Mouse (Mus musculus) left cerebral cortex, postnatal 36 days (tissue): ENCODE data around the gene Gm11172. TPM values are rescaled to one million over a fixed set of nuclear protein-coding genes. Genes with fewer than 3 reads are reported as not detected.
A peak's percentile ranks its signal among the peaks of the same experiment; 100 is the strongest.
"Not testable (repeated sequence)": the region's sequence is repeated elsewhere in the genome, so short reads cannot be mapped to it uniquely, and the experiment has no call there.

Experiments
- DNase-seq, 2 experiments: peaks; one replicate each; pipeline ENCODE4 v3.0.0; 2021 to 2022; ENCODE audit warnings: low spot score in 2 of 2, mixed read lengths in 1 of 2
- intact Hi-C: fragments of 180-260 bp; cut with DNase I; formaldehyde crosslinking; loops from one replicate; pipeline ENCODE4 v1.15.1; 2025
- total RNA-seq, 2 experiments: library from RNA; stranded (reverse); gene quantifications; 2 replicates each; pipeline ENCODE4 v1.2.3; 2021

Gene Gm11172
- total RNA-seq, 2 experiments from 2014 or later: not detected

GRCm38 (mm10) chr16:10849965-10850861 lies 37.5 kb downstream of the Gm11172 start:
- DNase-seq: peak; percentile 25 to 26
- intact Hi-C loops: loop anchor here (5.0 kb wide), 1 partner anchor 278 kb away; no protein-coding TSS in a partner anchor

GRCm38 (mm10) chr16:10850905-10851304 lies 38.2 kb downstream of the Gm11172 start:
- no peak for DNase-seq
- intact Hi-C loops: no loop called here

- DNase-seq, intact Hi-C loops: not testable (repeated sequence)
Observed at GRCm38 (mm10) chr16:10852216-10852615, 39.5 kb downstream of the Gm11172 start.

DNA sequence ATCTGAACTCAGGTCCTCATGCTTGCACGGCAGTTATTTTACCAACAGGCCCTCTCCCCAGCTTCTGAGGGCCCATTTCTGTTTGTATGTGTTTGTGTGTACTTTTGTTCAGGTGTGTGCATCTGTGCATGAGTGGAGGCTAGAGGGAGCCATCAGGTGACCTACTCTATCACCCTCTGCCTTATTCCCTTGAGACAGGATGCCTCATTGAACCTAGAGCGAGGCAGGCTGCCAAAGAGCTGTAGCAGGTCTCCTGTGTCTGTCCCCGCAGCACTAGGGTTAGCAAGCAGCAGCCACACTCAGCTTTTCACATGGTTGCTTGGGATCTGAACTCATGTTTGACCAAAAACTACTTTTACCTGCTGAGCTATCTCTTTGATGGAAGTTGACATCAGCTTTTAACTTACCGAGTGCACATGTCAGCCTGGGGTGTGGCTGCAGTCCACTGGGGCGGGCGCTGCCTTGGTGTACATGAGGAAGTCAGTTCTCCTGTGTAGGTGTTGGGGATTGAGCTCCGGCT lies 47.1 kb downstream of the Gm11172 start:
- intact Hi-C loops: no loop called here

GRCm38 (mm10) chr16:10861408-10861807 lies 48.7 kb downstream of the Gm11172 start:
- intact Hi-C loops: no loop called here
- no peak for DNase-seq

More for the DNA sequence above, 47.1 kb downstream of the Gm11172 start:
- DNase-seq: no peak

Other genes with a start within 250 kb of the Gm11172 start
- 1 to 10 TPM in 1 of 2 experiments, under 1 TPM in 1; 0.52 to 1.0 TPM for gene Socs1, start 27.4 kb upstream of the Gm11172 start, total RNA-seq
- not detected for gene Tnp2, start 24.3 kb upstream of the Gm11172 start, total RNA-seq
- not detected for gene Prm3, start 22.0 kb upstream of the Gm11172 start, total RNA-seq
- not detected for gene Prm2, start 16.8 kb upstream of the Gm11172 start, total RNA-seq
- not detected for gene Prm1, start 7.1 kb upstream of the Gm11172 start, total RNA-seq
- under 1 TPM; 0.18 to 0.25 TPM for gene Rmi2, start 22.1 kb downstream of the Gm11172 start, total RNA-seq
- gene Snn, start 248.0 kb downstream of the Gm11172 start, total RNA-seq: 100 to 1,000 TPM; 172 to 210 TPM